Mouse (Mus musculus) ES-Bruce4 (cell line): ENCODE measurements around the gene Lrmda.

Source experiments
- CTCF ChIP-seq: IDR thresholded peaks from one replicate; pipeline ENCODE4 v1.8.1; 2011; ENCODE audit warnings: low read depth, low read length
- EP300 ChIP-seq: IDR thresholded peaks from 2 replicates; pipeline ENCODE4 v1.6.1; 2011; ENCODE audit warnings: low read depth, low read length; ENCODE audit not compliant: insufficient read depth

- TF ChIP-seq CTCF = no peak
- TF ChIP-seq EP300 = no peak
These were observed 288.5 kb downstream of the Lrmda start for GRCm38 (mm10) chr14:22308059-22308458.
